Mouse (Mus musculus) adrenal gland, adult 2 months (tissue): ENCODE data around the gene Rab33b. TPM values are rescaled to one million over a fixed set of nuclear protein-coding genes. Genes with fewer than 3 reads are reported as not detected.

ENCODE experiments used
- DNase-seq: peaks from one replicate; pipeline ENCODE4 v3.0.0; 2021
- polyA plus RNA-seq: library from polyadenylated mRNA; depleted of rRNA; stranded (reverse); fragments of >200 nt; gene quantifications from 2 replicates; pipeline ENCODE4 v1.2.3, GENCODE M21; 2012; rRNA removed
- total RNA-seq, 2 experiments: library from RNA; stranded (reverse); gene quantifications; 2 replicates each; pipeline ENCODE4 v1.2.3; 2021

Gene Rab33b
- total and polyA plus RNA-seq, 3 experiments, result 9.4 to 13.5 (median 12.3) TPM

- peak; percentile 11 for DNase-seq
Observed at GRCm38 (mm10) chr3:51511983-51512382, 28.3 kb downstream of the Rab33b start.

DNA sequence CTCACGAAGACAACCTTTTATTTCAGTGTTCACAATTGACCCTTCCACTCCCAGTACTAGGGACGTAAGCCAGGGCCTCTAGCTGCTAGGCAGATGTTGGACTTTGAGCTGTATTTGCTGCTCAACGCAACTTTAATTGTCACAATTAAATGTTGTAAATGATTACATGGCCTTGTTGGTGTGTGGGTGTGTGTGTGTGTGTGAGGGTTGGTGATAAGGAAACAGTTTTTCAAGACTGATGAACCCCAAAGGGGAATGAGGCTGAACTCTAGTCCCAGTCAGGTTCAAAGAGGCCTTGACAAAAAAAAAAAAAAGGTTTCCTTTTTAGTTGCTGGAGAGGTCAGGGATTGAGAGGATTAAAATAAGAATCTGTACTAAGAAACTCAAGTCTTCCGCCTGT is 33.7 kb downstream of the Rab33b start:
- DNase-seq, result no peak

GRCm38 (mm10) chr3:51517878-51518762 is 34.4 kb downstream of the Rab33b start:
- no peak for DNase-seq

GRCm38 (mm10) chr3:51518763-51519121 is 35.0 kb downstream of the Rab33b start:
- DNase-seq, result no peak

GRCm38 (mm10) chr3:51521262-51521661 is 37.5 kb downstream of the Rab33b start:
- no peak for DNase-seq

- no peak for DNase-seq
Observed at GRCm38 (mm10) chr3:51525186-51525785, 41.6 kb downstream of the Rab33b start.

- no peak for DNase-seq
Observed at GRCm38 (mm10) chr3:51526891-51527290, 43.2 kb downstream of the Rab33b start.

GRCm38 (mm10) chr3:51531473-51532281 is 48.0 kb downstream of the Rab33b start:
- peak; percentile 71 for DNase-seq

DNA sequence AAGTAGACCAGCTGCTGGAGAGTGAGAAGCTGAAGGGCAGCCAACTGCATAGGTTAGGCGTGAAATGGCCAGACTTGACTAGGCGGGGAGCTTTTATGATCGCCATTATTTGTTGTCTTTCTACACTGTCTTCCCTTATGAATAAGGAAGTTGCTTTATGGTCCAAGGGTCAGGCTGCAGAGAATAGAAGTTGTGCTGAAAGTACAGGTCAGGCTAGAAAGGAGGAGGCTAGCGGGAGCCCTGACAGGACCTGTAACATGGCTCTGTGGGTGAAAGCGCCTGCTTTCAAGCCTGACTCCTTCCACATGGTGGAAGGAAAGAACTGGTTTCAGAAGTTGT is 48.5 kb downstream of the Rab33b start:
- no peak for DNase-seq

DNA sequence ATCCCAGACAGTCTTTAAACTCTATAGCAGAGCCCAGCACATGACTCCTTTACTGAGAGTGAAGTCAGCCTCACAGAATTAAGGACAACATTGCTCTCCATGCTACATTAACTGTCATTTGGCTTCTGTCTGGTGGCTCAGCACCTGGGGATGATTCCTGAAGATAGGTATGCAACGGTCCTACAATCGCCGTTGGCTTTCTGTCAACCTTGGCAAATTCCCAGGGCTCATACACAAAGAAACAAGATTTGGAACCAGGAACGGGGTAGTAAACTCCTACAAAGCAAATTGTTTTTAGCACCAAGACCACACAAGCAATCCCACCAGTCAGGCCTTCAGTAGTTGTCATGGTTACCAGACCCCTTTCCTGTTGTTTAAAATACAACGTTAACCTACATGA is 49.9 kb downstream of the Rab33b start:
- DNase-seq, result no peak

GRCm38 (mm10) chr3:51534013-51534412 is 50.3 kb downstream of the Rab33b start:
- no peak for DNase-seq

DNA sequence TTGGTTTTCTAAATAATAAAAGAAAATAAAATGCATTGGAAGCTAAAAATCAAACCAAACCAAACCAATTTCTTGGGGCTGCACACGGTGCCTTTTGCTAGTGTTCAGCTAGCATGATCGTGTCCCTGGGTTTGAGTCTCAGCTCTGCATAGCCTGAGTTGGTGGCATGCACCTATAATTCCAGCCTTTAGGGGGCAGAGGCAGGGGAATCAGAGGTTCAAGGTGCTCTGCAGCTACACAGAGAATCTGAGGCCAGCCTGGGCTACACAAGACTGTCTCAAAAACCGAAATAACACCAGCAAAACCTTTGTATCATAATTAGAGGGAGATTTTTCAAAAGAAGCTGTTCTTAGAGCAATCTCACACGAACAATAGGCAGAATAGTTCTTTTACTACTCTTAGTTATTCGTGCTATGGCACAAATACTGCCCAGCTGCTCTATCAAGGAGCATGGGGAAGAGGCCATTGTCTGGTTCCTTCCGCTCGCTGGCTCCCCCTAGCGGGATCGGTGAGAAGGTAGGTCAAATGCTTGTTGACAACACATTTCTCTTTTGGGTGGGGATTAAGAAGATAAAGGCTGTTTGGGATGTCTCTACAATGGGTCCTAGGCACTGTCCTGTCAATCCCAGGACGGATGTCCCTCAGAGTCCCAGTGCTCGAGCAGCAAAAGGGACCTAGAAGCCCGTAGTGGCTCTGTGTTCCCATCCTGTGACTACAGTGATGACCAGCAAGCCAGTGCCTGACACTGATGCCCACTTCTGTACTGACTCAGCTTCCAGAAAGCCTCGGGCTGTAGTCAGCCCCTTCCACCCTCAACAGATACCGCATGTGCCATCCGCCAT is 56.1 kb downstream of the Rab33b start:
- peak; percentile 73 for DNase-seq

DNA sequence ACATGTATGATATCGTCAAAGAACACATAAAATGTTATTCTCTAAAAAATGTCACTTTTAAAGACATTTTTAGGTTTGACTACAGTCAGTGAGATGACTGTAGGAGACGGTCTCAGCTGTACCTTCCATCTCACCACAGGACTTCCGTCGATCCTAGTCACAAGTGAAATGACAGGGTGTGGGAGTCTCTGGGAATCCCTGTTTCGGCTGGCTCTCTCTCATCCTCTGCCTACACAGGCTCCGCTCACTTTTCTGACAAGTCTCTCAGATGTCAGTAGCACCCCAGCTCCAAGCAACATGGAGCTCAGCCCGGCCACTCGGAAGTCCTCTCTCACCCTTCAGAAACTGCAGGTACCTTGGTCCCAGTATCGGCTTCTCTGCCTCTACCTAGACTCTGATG is 56.9 kb downstream of the Rab33b start:
- no peak for DNase-seq

DNA sequence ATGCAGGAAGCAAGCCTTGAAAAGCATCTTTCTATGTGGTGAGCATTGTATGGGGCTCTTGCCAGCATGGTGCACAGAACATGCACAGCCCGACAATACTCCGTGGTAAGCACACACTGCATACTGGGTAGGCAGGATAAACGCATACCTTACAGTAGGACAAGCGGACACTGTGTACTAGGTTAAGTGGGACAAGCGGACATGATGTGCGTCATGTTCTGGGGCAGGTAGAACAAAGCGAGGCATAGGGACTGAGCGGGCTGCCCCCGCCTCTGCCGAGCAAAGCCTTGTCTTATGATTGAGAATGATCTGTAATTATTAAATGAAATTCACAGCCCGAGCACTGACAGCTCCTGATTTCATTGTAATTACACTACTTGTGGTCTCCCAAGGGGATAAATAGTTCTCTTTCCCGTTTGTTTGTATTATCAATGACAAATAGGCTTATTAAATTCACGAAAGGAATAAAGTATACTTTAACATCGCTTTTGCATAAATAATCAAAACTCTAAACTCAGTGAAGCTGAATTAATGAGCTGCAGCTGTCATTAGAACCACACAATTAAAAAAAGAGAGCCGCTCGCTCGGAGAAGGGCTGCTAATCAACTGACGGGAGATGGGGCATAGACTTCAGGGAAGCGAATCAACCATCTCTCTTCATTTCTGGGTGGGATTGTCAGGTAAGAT is 60.9 kb downstream of the Rab33b start:
- DNase-seq, result no peak

Other genes starting within 250 kb of the Rab33b start
- gene Elf2, start 143.3 kb upstream of the Rab33b start, total RNA-seq, result 10 to 100 TPM; 66.3 to 70.8 TPM
- gene Elf2, start 143.3 kb upstream of the Rab33b start, polyA plus RNA-seq, result 30.7 and 39.1 TPM in 2 replicates
- 1,000 to 10,000 TPM in 1 of 2 experiments, 100 to 1,000 TPM in 1; 689 to 1,037 TPM for gene Mgarp, start 87.2 kb upstream of the Rab33b start, total RNA-seq
- 297 and 312 TPM in 2 replicates for gene Mgarp, start 87.2 kb upstream of the Rab33b start, polyA plus RNA-seq
- gene Ndufc1, start 74.9 kb upstream of the Rab33b start, total RNA-seq, result 100 to 1,000 TPM; 705 to 794 TPM
- gene Ndufc1, start 74.9 kb upstream of the Rab33b start, polyA plus RNA-seq, result 237 and 341 TPM in 2 replicates
- gene Naa15, start 68.8 kb upstream of the Rab33b start, total RNA-seq, result 10 to 100 TPM; 39.5 to 63.8 TPM
- 0.46 and 0.59 TPM in 2 replicates for gene Naa15, start 68.8 kb upstream of the Rab33b start, polyA plus RNA-seq
- 10 to 100 TPM; 37.2 to 53.2 TPM for gene Setd7, start 77.0 kb downstream of the Rab33b start, total RNA-seq
- 14.2 and 17.6 TPM in 2 replicates for gene Setd7, start 77.0 kb downstream of the Rab33b start, polyA plus RNA-seq
- 100 to 1,000 TPM; 189 to 200 TPM for gene Mgst2, start 176.4 kb downstream of the Rab33b start, total RNA-seq
- 2.6 and 3.3 TPM in 2 replicates for gene Mgst2, start 176.4 kb downstream of the Rab33b start, polyA plus RNA-seq